Mouse (Mus musculus) induced T-regulatory cell, adult 2 months (primary cell): ENCODE measurements around the gene Epsti1.

Experiments
- DNase-seq: peaks from one replicate; pipeline ENCODE4 v3.0.0-alpha.2; 2012; ENCODE audit warnings: low read depth

Epsti1 gene

GRCm38 (mm10) chr14:77923076-77923865, 19.2 kb downstream of the Epsti1 start:
- no peak for DNase-seq

DNA sequence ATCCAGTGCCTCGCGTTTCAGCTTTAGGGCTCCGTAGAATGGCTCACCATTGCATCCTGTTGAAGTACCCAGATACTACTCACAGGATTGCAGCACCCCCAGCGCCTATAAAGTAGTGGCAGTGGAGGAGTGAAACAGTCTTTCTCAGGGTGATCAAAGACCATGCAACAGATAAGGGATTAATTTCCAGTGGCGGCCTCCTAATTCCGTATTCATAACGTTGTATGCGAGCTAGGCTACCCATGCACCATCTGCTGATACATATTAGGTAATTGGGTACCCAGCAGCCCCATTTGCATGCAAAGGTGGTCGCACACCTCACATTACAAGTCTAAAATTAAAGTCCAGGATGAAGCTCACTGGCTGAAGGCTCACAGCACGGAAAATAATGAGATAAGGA, 21.4 kb downstream of the Epsti1 start:
- DNase-seq, result no peak

DNA sequence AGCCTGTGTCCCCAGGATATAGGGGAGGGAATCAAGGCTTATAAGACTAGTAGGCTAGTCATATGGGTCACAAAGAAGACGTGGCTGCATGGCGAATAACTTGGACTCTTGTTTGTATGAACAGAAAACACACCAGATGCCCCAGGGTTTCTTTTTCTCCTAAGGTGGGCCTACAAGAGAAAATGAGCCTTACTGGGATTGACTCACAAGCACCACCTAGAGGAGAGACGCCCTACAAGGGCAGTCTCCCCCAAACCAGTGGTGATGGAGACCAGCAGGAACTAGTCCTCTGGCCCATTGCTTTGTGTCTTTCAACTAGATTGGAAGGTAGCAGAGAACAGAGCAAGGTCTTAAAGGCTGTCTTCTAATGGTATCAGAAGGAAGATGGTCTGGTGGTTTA, 22.7 kb downstream of the Epsti1 start:
- DNase-seq, result peak; percentile 51

DNA sequence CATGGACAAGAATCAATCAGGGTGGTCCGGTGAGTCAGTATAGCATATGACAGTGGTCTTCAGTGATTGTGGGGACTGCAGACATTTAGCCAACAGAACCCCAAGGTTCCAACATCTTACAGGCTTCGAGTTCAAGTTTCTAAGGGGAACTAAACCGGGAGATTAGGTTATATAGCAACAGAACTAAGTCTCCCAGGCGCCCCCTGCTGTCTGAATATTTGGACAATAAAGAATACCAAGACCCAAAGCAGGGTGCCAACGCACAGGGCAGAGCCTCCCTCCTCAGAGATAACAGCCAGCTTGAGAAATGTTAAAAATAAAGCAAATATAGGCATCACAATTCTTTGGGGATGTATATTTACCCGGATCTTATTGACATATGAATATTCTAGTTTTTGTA, 24.0 kb downstream of the Epsti1 start:
- peak; percentile 86 for DNase-seq

GRCm38 (mm10) chr14:77928653-77929052, 24.6 kb downstream of the Epsti1 start:
- DNase-seq, result no peak

GRCm38 (mm10) chr14:77929139-77929678, 25.2 kb downstream of the Epsti1 start:
- no peak for DNase-seq

DNA sequence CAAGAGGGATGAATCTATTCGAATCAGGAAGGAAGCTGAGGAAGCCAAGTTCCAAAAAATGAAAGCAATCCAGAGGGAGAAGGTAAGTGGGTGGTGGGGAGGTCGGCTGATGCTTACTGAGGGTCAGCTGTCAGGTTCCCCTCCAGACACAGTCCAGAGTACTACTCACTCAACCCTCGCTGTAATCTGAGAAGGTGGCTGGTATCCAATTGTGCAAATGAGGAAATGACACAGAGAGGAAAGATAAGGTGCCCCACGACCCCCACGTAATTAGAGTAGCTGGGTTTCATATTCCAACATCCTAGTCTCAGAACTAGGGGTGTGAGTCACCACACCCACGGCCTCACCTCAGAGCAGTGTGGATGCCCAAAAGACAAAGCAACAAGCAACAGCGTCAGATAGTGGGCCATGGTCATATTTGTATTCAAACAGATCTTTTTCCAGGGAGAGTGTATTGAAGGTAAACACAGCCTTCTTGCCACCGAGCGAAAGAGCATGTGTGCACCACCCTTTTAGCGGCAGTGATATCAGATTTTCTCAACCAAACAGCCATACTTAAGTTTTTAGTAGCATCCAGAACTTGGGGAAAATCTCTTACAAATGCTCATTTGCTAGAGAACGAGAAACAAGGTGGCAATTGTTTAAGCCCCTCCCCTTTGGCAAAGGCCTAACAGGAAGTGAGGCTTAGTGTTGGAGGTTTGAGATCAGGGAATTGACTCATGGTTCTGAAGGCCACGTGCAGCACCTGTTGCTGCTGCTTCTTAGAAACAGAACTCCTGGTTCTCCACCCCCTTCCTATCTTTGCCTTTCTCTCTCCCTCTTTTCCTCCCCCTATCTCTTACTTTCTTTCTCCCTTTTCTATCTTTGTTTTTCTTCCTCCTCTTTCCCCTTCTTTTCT, 28.4 kb downstream of the Epsti1 start:
- DNase-seq, result peak; percentile 28

- DNase-seq, result no peak
Measured at GRCm38 (mm10) chr14:77933243-77933642, 29.2 kb downstream of the Epsti1 start.

GRCm38 (mm10) chr14:77934431-77934830, 30.4 kb downstream of the Epsti1 start:
- DNase-seq, result no peak

GRCm38 (mm10) chr14:77941105-77941504, 37.1 kb downstream of the Epsti1 start:
- DNase-seq, result peak; percentile 31

DNA sequence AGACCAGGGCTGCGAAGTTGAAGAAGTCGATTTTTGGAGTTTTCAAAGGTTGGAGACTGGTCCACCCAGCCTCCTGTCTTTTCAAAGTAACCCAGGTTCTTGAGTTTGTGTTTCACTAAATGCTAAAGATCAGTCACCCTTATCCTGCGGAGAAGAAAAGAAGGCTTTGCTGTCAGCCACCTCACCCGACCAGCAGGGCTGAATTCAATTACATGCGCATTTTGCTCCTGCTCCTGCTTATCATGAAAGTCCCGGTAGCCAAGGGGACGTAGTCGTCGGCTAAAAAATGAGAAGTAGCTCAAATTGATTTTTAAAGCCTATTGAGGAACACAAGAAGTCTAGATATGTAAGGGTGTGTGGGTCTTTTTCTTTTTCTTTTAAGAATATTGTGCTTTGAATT, 38.2 kb downstream of the Epsti1 start:
- no peak for DNase-seq

GRCm38 (mm10) chr14:77942793-77943558, 38.9 kb downstream of the Epsti1 start:
- no peak for DNase-seq

DNA sequence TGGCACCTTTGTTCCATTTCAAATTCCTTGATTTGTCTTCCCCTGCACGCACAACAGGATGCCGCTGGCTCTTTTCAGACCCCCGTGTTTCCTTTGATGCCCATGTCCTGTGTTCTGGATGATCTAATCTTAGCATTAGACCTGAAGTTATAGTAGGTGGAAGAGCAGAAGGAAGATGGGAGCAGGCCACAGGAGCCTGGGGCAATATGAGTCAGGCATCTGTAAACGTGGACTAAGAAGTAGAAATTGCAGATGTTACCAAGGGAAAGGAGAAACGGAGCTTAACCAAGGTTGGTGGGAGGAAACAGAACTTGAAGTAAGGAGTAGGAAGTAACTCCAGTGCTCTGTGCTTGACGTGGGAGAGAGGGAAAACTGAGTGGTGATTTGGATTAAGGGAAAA, 57.7 kb downstream of the Epsti1 start:
- no peak for DNase-seq

- DNase-seq, result no peak
Measured at GRCm38 (mm10) chr14:77963525-77963924, 59.5 kb downstream of the Epsti1 start.

- DNase-seq, result no peak
Measured at GRCm38 (mm10) chr14:77971355-77971754, 67.3 kb downstream of the Epsti1 start.

- DNase-seq, result no peak
Measured at GRCm38 (mm10) chr14:77974221-77974620, 70.2 kb downstream of the Epsti1 start.

DNA sequence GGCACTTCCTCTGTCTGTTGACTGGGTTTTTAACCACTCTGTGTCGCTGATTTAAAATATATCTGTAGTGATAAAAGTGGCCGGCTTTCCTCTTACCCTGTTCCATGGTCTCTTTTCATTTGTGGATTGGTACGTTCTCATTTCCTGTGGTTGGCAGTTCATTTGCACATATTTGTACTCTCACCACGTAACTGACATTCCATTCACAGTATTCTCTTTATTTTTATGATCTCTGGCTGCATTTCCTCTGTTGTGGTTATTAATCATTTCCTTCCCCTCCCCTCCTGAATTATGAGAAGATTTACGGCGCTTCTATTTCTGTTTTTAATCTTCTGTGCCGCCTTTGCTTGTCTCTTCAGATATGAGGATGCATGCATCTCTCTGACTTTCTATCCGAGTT, 71.7 kb downstream of the Epsti1 start:
- DNase-seq, result no peak

- no peak for DNase-seq
Measured at GRCm38 (mm10) chr14:77981516-77981915, 77.5 kb downstream of the Epsti1 start.

DNA sequence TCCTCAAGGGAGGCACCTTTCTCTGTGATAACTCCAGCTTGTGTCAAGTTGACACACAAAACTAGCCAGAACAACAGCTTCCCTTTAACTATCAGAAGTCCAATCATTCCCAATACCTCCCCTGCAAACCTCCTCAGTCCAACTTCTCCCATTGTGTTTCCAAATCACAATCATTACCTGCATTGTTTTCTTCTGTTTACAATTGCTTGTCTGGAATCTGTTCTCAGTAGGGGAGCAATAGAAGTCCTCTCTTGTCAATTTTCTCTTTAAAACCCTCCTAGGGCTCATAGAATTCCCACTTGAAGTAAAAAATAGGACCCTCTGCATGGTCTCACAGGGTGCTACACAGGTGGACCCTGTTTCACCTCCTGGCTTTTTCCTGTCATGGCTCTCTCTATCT, 93.7 kb downstream of the Epsti1 start:
- no peak for DNase-seq

DNA sequence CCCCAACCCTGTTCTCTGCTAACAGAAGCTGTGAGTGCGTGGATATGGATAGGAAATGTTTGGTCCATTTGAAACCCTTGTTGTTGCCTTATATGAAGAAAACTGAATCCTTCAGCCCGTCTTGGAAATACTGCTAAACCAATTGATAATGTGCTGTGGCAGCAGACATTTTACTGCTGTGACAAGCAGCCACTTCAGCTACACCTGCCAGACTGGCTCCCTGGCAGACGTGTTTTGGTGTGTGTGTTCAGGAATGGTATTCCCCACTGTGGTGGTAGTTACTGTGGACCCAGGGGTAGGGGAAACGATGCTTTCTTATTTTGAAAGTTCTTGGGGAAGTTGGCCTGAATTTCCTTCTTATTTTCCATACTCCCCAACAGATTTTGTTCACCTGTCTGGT, 100.4 kb downstream of the Epsti1 start:
- DNase-seq, result no peak

GRCm38 (mm10) chr14:78008019-78008418, 104.0 kb downstream of the Epsti1 start:
- DNase-seq, result no peak

DNA sequence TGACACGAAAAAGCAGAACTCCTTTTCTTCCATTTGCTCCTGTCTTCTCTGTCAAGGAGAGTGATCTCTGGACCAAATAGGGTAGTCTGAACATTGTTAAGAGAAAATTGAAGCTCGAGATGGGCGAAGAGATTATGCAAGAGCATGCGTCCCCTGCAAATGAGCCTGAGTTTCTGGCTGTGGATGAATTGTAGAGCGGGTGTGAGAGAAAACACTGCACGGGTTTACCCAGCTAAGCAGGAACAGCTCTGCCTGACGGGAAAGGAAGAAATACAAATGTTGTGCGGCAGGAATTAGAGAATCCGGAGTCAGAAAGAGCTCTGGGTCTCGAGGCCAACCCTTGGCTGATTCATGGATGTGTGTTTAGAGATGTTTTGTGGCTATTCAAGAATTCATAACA, 107.8 kb downstream of the Epsti1 start:
- no peak for DNase-seq
